Mouse (Mus musculus) megakaryocyte, embryonic 14.5 days (primary cell): ENCODE data around the gene Dlg3. TPM values are rescaled to one million over a fixed set of nuclear protein-coding genes. Genes with fewer than 3 reads are reported as not detected.

Experiments used
- H3K27me3 ChIP-seq: replicated peaks from 2 replicates; pipeline ENCODE3; 2012; ENCODE audit warnings: inconsistent platforms
- H3K36me3 ChIP-seq: replicated peaks from 2 replicates; pipeline ENCODE3; 2012; ENCODE audit warnings: low read length, inconsistent platforms, mixed read lengths
- H3K4me1 ChIP-seq: 2 replicates; pipeline ENCODE4 v1.6.1; 2012; ENCODE audit warnings: inconsistent platforms
- H3K4me3 ChIP-seq: replicated peaks from 2 replicates; pipeline ENCODE3; 2012; ENCODE audit warnings: moderate library complexity, mild to moderate bottlenecking, inconsistent platforms
- H3K9me3 ChIP-seq: 2 replicates; pipeline ENCODE4 v1.6.1; 2012; ENCODE audit warnings: inconsistent platforms
- FLI1 ChIP-seq: IDR thresholded peaks from 2 replicates; pipeline ENCODE4 v1.6.1; 2012; ENCODE audit warnings: low read length, inconsistent platforms, mixed read lengths
- GATA1 ChIP-seq: IDR thresholded peaks from 3 replicates; pipeline ENCODE4 v1.6.1; 2012; ENCODE audit warnings: mixed read lengths, low read length, inconsistent platforms, borderline replicate concordance
- polyA plus RNA-seq: library from polyadenylated mRNA; stranded (reverse); fragments of >175 nt; gene quantifications from 2 replicates; pipeline ENCODE4 v1.2.3, GENCODE M21; 2012; ENCODE audit warnings: low replicate concordance; ENCODE audit not compliant: insufficient read depth

Dlg3 gene
- polyA plus RNA-seq, result 1.6 and 9.7 TPM in 2 replicates

DNA sequence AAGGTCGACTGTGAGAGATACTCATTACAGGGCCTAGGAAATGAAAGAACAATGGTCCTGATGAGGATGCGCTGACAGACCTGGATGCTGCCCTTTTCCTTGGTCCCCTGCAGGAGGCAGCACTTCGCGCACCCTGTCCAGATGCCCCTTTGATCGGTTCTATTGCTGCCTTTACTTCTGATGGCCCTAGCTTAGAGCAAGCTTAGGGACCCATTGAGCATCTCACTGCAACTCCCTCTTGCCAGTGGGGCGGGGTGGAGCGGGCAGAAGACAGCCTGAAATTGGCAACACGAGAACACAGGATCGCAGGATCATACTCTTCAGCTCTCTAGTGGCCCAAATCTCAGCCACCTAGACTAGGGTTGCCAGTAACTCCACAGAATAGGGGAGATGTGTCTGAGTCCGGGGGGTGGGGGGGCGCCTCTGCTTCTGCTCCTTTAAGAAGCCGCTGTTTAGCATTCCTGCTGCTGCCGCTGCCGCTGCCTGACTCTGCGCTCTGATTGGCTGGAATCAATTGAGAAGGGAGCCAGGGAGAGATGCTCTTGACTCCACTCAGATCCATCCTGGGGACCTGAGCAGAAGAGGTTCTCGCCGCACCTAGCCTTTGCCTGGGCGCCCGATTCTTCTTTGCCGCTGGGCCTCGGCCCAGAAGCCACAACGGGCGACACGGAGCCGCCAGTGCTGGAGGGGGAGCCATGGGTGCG lies at the start of gene Dlg3:
TSS of gene Dlg3 (plus strand) at position 542 of the 704 bp plus-strand sequence.
- H3K9me3 ChIP-seq, result no peaks in the 10 kb centered on the region
- no peaks in the 10 kb centered on the region for H3K36me3 ChIP-seq
- H3K4me3 ChIP-seq, result peak within 1 kb of the TSS; percentile 87
- TF ChIP-seq GATA1 (no peak), FLI1 (no peak)
- peaks cover 58% of the 10 kb centered on the region for H3K27me3 ChIP-seq
- H3K4me1 ChIP-seq, result peaks cover 13% of the 10 kb centered on the region

GRCm38 (mm10) chrX:100728947-100729346 lies 38.6 kb upstream of the Dlg3 start:
- H3K9me3 ChIP-seq, result no peaks in the 10 kb centered on the region
- H3K4me3 ChIP-seq, result no peak overlapping the region
- peaks cover 45% of the 10 kb centered on the region for H3K27me3 ChIP-seq
- peaks cover 35% of the 10 kb centered on the region for H3K36me3 ChIP-seq
- H3K4me1 ChIP-seq, result peaks cover 32% of the 10 kb centered on the region
- TF ChIP-seq FLI1 (no peak), GATA1 (no peak)

DNA sequence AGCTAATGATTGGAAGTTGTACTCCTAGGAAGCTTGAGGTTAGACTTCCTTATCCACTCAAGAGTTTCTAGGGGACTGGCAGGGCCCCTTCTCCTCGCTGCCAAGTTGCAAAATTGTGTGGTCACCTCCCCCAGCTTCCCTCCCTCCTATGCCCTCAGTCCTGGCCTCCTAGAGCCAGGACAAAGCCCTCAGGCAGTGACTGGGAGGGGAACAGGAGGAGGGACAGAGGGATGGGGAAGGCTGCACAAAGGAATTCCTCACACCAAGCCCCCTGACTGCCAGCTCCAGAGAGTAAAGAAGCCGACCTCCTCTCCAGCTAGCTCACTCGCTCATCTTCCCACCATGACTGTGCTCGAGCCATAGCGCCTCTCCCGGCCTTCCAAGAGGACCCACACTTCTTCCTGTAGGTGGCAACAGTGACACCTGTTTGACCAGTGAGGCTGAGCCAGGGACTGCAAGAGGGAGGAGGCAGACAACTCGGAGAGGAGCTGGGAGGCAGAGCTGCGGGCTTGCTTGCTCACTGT lies 37.8 kb upstream of the Dlg3 start, which contains the start of gene Gdpd2:
TSS of gene Gdpd2 (plus strand) at position 209 of the 524 bp plus-strand sequence.
- Histone ChIP-seq H3K27me3 (peaks cover 52% of the 10 kb centered on the region), H3K9me3 (no peaks in the 10 kb centered on the region), H3K4me1 (peaks cover 32% of the 10 kb centered on the region), H3K36me3 (peaks cover 29% of the 10 kb centered on the region), H3K4me3 (peak within 1 kb of the TSS; percentile 67)
- TF ChIP-seq FLI1 (no peak), GATA1 (no peak)

DNA sequence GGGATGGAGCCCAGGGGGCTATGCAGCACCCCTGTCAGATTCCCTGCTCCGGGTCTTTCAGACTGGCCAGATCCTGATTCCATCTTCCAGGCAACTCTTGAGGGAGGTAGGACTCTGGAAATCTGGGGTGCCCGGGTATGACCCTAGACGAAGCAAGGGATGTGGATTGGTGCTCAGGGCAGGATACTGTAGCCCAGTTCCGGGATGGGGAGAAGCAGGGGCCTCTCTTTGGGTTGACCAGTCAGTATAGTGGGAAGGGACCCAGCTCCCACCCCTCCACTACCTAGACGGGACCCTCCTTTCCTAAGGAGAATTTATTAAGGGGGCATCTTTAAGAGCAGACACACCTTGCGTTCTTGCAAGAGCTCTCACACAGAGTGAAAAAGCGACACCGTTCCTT lies 37.3 kb upstream of the Dlg3 start:
- H3K4me1 ChIP-seq, result peaks cover 32% of the 10 kb centered on the region
- TF ChIP-seq GATA1 (no peak), FLI1 (no peak)
- peak overlapping the region; percentile 67 for H3K4me3 ChIP-seq
- H3K9me3 ChIP-seq, result no peaks in the 10 kb centered on the region
- H3K27me3 ChIP-seq, result peaks cover 53% of the 10 kb centered on the region
- peaks cover 24% of the 10 kb centered on the region for H3K36me3 ChIP-seq

GRCm38 (mm10) chrX:100734359-100734758 lies 33.2 kb upstream of the Dlg3 start:
- Histone ChIP-seq H3K4me3 (no peak overlapping the region), H3K9me3 (no peaks in the 10 kb centered on the region), H3K4me1 (peaks cover 32% of the 10 kb centered on the region), H3K27me3 (peaks cover 69% of the 10 kb centered on the region), H3K36me3 (no peaks in the 10 kb centered on the region)
- TF ChIP-seq FLI1, result no peak
- no peak for TF ChIP-seq GATA1

DNA sequence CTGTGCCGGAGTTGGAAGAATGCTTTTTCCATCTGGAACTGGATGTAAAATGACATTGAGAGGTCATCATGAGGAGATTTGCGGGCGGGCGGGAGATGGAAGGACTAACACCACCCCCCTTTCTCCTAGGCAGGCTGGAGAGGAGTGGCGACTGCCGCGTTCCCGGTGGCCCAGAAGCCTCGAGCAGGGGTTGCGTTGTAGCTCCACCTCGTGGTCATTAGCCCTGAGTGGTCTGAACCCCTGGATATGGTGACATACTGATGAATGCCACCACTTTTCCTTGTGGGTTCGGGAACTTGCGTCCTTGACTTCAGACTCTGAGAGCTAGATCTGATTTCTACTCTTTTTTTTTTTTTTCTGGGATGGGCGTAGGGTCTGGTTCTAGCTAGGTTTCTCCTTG lies 28.6 kb upstream of the Dlg3 start:
- peaks cover 7% of the 10 kb centered on the region; the same call in 1 of the 2 replicates for H3K9me3 ChIP-seq
- H3K27me3 ChIP-seq, result peaks cover 41% of the 10 kb centered on the region
- H3K36me3 ChIP-seq, result no peaks in the 10 kb centered on the region
- peaks cover 23% of the 10 kb centered on the region for H3K4me1 ChIP-seq
- TF ChIP-seq GATA1 (no peak), FLI1 (no peak)
- peak overlapping the region; percentile 90 for H3K4me3 ChIP-seq

- Histone ChIP-seq H3K4me3 (peak overlapping the region; percentile 90), H3K4me1 (peaks cover 23% of the 10 kb centered on the region), H3K27me3 (peaks cover 35% of the 10 kb centered on the region), H3K9me3 (peaks cover 7% of the 10 kb centered on the region; the same call in 1 of the 2 replicates), H3K36me3 (no peaks in the 10 kb centered on the region)
- TF ChIP-seq FLI1 (no peak), GATA1 (no peak)
Observed at GRCm38 (mm10) chrX:100739443-100739842, 28.1 kb upstream of the Dlg3 start.

DNA sequence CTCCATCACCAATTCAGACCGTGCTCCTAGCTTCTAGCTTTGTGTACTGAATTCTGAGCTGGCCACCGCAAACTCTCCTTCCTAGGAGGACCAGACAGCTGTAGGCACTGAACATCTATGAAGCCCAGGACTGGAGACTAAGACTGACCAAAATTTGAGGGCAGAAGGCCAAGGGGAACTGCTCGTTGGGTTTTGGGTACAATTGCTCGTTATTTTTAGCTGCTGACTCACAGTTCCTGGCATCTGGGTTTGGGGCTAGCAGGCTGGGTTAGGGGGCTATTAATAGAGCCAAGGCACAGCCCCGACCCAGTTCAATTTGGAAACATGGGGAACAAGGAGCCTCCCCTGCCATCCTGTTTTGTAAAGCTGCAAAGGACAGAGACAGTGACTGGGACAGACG lies 26.7 kb upstream of the Dlg3 start:
- peak overlapping the region; percentile 18 for H3K4me3 ChIP-seq
- H3K9me3 ChIP-seq, result peaks cover 7% of the 10 kb centered on the region; the same call in 1 of the 2 replicates
- H3K36me3 ChIP-seq, result no peaks in the 10 kb centered on the region
- H3K27me3 ChIP-seq, result peaks cover 29% of the 10 kb centered on the region
- TF ChIP-seq FLI1 (no peak), GATA1 (no peak)
- peaks cover 23% of the 10 kb centered on the region for H3K4me1 ChIP-seq

DNA sequence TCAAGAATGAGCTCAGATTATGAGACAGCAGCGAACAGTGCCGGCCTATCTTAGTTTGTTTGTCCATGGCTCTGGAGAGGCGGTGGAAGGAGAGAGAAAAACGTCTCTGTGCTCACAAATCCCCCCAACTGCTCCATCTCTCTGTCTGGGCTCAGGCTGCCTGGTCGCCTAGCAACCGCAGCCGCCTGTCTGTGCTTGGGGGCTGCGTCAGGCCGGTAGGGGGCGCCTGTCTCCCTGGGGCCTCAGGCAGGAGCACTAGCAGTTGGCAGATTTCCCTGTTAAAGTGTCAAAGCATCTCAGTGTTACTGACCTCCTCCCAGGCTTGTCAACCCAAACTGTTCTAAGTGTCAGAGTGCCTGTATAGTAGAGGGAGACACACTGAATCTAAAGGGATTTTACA lies 25.6 kb upstream of the Dlg3 start:
- Histone ChIP-seq H3K4me3 (no peak overlapping the region), H3K36me3 (no peaks in the 10 kb centered on the region), H3K27me3 (peaks cover 21% of the 10 kb centered on the region), H3K4me1 (peaks cover 23% of the 10 kb centered on the region), H3K9me3 (peaks cover 7% of the 10 kb centered on the region; the same call in 1 of the 2 replicates)
- TF ChIP-seq FLI1, result no peak
- no peak for TF ChIP-seq GATA1

DNA sequence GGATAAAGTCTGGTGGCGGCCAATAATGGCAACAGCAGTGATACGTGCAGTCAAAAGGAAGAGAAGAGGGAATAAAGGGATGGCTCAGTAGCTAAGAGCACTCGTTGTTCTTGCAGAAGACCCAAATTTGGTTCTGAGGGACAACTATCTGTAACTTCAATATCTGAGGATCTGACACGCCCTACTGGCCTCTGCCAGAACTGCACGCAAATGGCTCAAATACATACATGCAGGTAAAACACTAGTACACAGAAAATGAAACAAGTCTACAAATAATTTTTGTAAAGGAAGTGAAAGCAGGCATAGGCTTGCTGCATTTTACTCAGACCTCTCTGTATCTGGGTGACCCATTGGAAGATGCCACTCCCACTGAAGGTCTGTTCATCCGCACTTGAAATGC lies 1.7 kb upstream of the Dlg3 start:
- Histone ChIP-seq H3K27me3 (peaks cover 45% of the 10 kb centered on the region), H3K4me3 (no peak overlapping the region), H3K36me3 (no peaks in the 10 kb centered on the region), H3K4me1 (peaks cover 13% of the 10 kb centered on the region), H3K9me3 (no peaks in the 10 kb centered on the region)
- TF ChIP-seq FLI1, result no peak
- no peak for TF ChIP-seq GATA1
